Mouse (Mus musculus): ENCODE results near the gene Meiob. TPM values are rescaled to one million over a fixed set of nuclear protein-coding genes. Genes with fewer than 3 reads are reported as not detected.

Meiob gene
- polyA plus RNA-seq, 1 experiment from 2014 or later: 1.5 TPM

DNA sequence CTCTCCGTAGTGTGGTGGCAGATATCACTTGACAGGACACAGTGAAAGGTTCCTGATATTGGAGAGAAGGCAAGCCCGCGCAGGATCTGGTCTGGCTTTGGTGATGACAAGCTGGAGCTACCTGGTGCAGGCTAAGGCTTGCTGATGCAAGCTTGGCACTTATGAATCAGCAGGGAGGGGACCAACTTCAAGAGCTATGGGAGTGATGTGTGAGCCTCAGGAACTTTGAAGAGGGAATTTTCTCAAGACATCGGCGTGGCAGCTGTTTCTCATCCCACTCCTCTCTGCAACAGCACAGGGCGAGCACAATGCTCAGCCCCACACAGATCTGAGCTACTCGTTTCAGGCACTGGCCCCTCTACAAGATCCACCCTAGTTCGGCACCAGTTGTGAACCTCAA lies 35.8 kb downstream of the Meiob start, which contains the start of gene Hagh:
Hagh (plus strand) TSS at position 302 of the 400 bp plus-strand sequence.
- no peak for ATAC-seq
- no peak within 1 kb of the TSS for H3K4me3 ChIP-seq
- no peak within 1 kb of the TSS for H3K4me2 ChIP-seq
- H3K4me1 ChIP-seq: 0 out of 2 replicates have a peak, but pooled peaks cover 1% of the 10 kb centered on the region
- no peaks in the 10 kb centered on the region for H3K9me3 ChIP-seq (replicated peaks)
- no peak within 1 kb of the TSS for H3K9ac ChIP-seq
- no peaks in the 10 kb centered on the region for H3K36me3 ChIP-seq
- WGBS (ENCODE audit: insufficient replicate concordance): 58% methylated on average over 8 of the region's 8 CpGs
- no peak within 1 kb of the TSS for H3K27ac ChIP-seq
- peaks cover 21% of the 10 kb centered on the region for H3K27me3 ChIP-seq (replicated peaks)

DNA sequence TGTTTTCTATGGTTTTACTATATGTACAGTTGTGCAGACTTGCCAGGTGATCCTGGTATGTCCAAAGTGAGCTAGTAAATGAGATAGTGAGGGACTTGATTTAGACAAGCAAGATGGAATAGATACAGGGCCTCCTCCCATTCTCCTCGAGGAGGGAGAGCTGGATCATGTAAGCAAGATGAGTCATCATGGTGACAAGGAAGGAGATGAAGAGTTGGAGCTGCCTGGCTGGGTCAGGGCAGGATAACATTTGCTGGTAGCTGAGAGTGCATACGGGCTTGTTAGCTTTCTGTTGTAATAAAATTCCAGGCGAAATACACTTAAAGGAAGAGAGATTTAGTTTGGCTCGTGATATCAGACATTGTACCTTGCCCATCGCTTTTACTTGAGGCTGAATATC lies 36.3 kb downstream of the Meiob start:
- no peak overlapping the region for H3K9ac ChIP-seq
- H3K4me2 ChIP-seq: no peak overlapping the region
- H3K36me3 ChIP-seq: no peaks in the 10 kb centered on the region
- H3K9me3 ChIP-seq (replicated peaks): no peaks in the 10 kb centered on the region
- H3K27ac ChIP-seq: no peak overlapping the region
- peaks cover 21% of the 10 kb centered on the region for H3K27me3 ChIP-seq (replicated peaks)
- H3K4me3 ChIP-seq: no peak overlapping the region
- 0 out of 2 replicates have a peak, but pooled peaks cover 3% of the 10 kb centered on the region for H3K4me1 ChIP-seq
- ATAC-seq: no peak
- WGBS (ENCODE audit: insufficient replicate concordance): 43% methylated on average over 5 of the region's 5 CpGs

DNA sequence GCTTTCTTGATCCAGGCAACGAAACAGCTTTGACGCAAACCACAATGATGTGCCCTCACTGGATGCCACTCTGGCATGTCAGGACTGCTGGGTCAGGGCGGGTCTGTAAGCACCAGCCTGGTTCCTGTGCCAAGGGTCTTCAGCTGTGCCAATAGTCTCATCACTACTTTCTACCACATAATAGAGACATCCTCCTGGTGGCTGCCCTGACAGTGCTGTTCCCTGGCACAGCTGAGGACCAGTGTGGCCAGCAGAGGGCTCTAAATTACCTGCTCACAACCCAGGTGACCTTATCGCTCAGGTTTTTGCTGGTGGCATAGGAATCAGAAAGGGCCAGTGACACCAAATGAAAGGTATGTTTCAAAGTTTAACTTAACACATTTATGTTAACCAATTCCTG lies 37.0 kb downstream of the Meiob start:
- Histone ChIP-seq H3K27ac (no peak overlapping the region), H3K9ac (no peak overlapping the region), H3K4me3 (no peak overlapping the region), H3K4me1 (0 out of 2 replicates have a peak, but pooled peaks cover 3% of the 10 kb centered on the region), H3K36me3 (no peaks in the 10 kb centered on the region), H3K4me2 (no peak overlapping the region), H3K9me3 (replicated peaks) (no peaks in the 10 kb centered on the region), H3K27me3 (replicated peaks) (peaks cover 21% of the 10 kb centered on the region)
- 60% methylated on average over 4 of the region's 4 CpGs for WGBS (ENCODE audit: insufficient replicate concordance)
- no peak; the same call in 1 of the 2 replicates for ATAC-seq

DNA sequence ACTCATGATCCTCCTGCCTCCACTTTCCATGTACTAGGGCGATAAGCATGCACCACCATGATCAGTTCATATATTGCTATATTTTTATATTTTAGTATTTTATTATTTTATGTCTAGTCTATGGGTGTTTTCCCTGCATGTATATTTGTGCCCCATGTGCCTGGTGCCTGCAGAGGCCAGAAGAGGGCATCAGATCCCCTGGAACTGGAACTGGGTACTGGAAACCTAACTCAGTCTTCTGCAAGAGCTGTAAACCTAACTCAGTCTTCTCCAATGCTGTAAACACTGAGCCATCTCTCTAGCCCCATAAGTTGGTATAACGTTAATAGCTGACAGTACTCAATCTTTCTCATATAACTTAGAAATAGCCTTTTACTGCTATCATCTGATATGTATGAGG lies 38.5 kb downstream of the Meiob start:
- peaks cover 12% of the 10 kb centered on the region for H3K27me3 ChIP-seq (replicated peaks)
- no peak for ATAC-seq
- no peak overlapping the region for H3K4me2 ChIP-seq
- 52% methylated on average over 2 of the region's 2 CpGs for WGBS (ENCODE audit: insufficient replicate concordance)
- no peak overlapping the region for H3K4me3 ChIP-seq
- H3K9ac ChIP-seq: no peak overlapping the region
- no peak overlapping the region for H3K27ac ChIP-seq
- H3K9me3 ChIP-seq (replicated peaks): no peaks in the 10 kb centered on the region
- H3K36me3 ChIP-seq: no peaks in the 10 kb centered on the region; the same call in 1 of the 2 replicates
- peaks cover 12% of the 10 kb centered on the region for H3K4me1 ChIP-seq

DNA sequence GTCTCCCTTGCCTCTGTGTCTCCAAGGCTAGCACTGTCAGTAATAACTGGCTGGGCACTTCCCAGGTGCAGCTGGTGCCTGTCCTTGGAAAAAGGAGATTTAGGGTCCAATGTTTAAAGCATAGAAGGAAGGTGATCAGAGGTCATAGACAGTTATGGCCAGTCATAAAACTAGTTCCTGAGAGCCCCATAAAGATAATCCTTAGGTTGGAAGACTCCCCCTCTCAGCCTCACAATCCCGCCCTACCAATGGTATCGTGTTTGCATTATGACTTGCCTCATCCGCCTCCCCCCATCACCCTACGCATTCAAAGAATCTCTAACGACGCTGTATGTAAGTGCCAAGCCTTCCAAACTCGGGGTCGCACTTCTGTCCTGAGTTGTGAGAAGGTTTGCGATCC lies 40.4 kb downstream of the Meiob start:
- H3K27ac ChIP-seq: no peak overlapping the region
- no peaks in the 10 kb centered on the region for H3K9me3 ChIP-seq (replicated peaks)
- H3K4me1 ChIP-seq: peaks cover 21% of the 10 kb centered on the region
- H3K4me3 ChIP-seq: no peak overlapping the region
- H3K36me3 ChIP-seq: no peaks in the 10 kb centered on the region; the same call in 1 of the 2 replicates
- ATAC-seq: no peak
- peaks cover 11% of the 10 kb centered on the region for H3K27me3 ChIP-seq (replicated peaks)
- H3K9ac ChIP-seq: no peak overlapping the region
- 57% methylated on average over 9 of the region's 9 CpGs for WGBS (ENCODE audit: insufficient replicate concordance)
- H3K4me2 ChIP-seq: no peak overlapping the region

DNA sequence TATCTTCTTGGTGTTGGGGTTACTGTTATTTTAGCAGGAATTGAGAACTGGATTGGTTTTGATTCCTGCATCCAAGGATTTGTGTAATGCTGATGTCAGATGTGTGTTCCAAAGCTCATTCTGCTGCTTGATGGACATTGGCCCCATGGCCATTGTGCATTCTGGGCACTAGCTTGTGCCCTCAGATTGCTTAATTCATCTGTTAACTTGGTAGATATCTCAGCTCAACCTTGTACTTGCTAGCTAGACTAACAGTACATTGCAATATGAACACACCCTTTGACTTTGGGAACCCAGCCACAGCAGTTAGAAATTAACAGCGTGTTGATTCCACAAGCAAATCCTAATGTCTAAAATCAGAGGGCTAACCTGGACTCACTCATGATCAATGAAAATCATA lies 43.3 kb downstream of the Meiob start:
- no peaks in the 10 kb centered on the region for H3K9me3 ChIP-seq (replicated peaks)
- H3K4me2 ChIP-seq: peak overlapping the region; percentile 87
- ATAC-seq: no peak
- 94% methylated on average over 1 of the region's 1 CpGs for WGBS (ENCODE audit: insufficient replicate concordance)
- peak overlapping the region; percentile 98 for H3K27ac ChIP-seq
- peak overlapping the region; percentile 78 for H3K4me3 ChIP-seq
- peaks cover under 1% of the 10 kb centered on the region; the same call in 1 of the 2 replicates for H3K36me3 ChIP-seq
- peaks cover 8% of the 10 kb centered on the region for H3K27me3 ChIP-seq (replicated peaks)
- H3K4me1 ChIP-seq: peaks cover 33% of the 10 kb centered on the region
- H3K9ac ChIP-seq: peak overlapping the region; percentile 90

DNA sequence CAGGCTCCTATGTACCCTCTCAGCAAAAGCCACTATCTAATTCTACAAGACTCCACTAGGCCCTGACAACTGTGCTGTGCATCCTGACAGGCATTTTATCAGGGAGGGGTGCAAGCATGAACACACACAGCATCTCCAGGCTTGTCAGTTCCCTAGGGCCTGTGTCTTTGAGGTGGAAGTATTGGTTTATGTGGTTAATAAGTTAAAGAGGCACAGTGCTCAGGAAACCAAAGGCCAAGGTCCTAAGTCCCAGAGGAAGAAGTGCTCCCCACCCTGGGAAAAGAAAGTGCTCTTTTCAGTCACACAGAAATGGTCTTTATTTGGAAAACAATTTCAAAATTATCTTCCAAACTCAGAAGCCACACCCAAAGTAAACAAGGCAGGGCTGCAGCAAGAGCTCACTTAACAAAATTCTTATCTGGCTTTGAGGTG lies 44.5 kb downstream of the Meiob start:
- ATAC-seq: peak; percentile 68
- peaks cover 8% of the 10 kb centered on the region for H3K27me3 ChIP-seq (replicated peaks)
- peak overlapping the region; percentile 98 for H3K27ac ChIP-seq
- peak overlapping the region; percentile 78 for H3K4me3 ChIP-seq
- peak overlapping the region; percentile 87 for H3K4me2 ChIP-seq
- H3K9me3 ChIP-seq (replicated peaks): no peaks in the 10 kb centered on the region
- peak overlapping the region; percentile 90 for H3K9ac ChIP-seq
- peaks cover 33% of the 10 kb centered on the region for H3K4me1 ChIP-seq
- H3K36me3 ChIP-seq: peaks cover 13% of the 10 kb centered on the region

DNA sequence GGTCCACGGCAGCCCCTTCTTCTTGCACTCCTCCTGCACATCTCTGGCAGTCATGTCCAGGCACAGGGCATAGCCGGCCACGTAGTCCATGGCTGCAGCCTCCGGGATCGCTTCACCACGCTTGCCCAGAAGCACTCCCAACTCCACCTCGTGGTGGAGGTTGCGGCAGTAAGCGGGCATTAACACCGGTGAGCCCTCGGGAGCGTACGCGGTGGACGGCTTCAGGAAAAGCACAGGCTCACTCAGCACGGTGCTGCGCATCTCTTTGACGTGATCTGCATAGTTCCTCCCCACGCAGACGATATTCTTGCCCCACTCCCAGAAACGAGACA lies 45.6 kb downstream of the Meiob start:
- H3K4me3 ChIP-seq: peak overlapping the region; percentile 78
- H3K27me3 ChIP-seq (replicated peaks): peaks cover 5% of the 10 kb centered on the region; the same call in 1 of the 2 replicates
- peak overlapping the region; percentile 98 for H3K27ac ChIP-seq
- peak overlapping the region; percentile 90 for H3K9ac ChIP-seq
- no peaks in the 10 kb centered on the region for H3K9me3 ChIP-seq (replicated peaks)
- peak overlapping the region; percentile 87 for H3K4me2 ChIP-seq
- H3K36me3 ChIP-seq: peaks cover 24% of the 10 kb centered on the region
- peak; percentile 30 for ATAC-seq
- WGBS (ENCODE audit: insufficient replicate concordance): 0% methylated on average over 21 of the region's 21 CpGs
- peaks cover 33% of the 10 kb centered on the region for H3K4me1 ChIP-seq

DNA sequence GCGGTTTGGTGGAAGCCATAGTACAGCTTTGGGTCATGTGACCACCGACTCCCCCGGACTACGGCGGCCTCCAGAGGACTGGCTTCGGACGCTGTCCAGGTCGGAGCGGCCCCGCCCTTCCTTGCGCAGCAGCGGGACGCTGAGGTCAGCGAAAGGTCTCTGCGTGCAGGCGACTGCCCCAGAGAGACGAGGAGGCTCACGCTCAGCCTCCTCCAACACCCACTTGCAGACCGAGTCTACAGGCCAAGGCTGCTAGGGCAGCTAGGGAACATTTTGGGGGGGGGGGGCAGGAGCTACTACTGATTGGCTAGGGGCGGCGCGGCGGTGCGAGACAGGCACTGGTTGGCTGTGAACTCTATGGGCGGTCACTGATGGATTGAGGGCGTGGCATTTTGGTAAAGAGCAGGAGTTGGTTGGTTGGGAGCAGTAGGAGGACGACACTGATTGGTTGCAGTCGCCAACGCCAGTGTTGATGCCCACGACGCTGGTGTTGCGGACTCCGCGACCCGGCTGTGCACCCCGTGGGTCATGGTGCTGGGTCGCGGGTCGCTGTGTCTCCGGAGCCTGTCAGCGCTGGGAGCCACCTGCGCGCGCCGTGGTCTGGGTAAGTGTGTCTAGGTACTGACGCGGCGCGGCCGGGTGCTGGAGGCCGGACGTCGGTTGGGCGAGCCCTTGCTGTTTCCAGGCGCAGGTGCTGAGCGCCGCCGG lies 46.1 kb downstream of the Meiob start, which contains the start of gene Fahd1:
Fahd1 (minus strand) TSS at position 300 of the 708 bp plus-strand sequence.
- Histone ChIP-seq H3K36me3 (peaks cover 29% of the 10 kb centered on the region), H3K4me3 (peak within 1 kb of the TSS; percentile 78), H3K27me3 (replicated peaks) (0 out of 2 replicates have a peak, but pooled peaks cover 5% of the 10 kb centered on the region), H3K4me1 (peaks cover 31% of the 10 kb centered on the region), H3K9ac (peak within 1 kb of the TSS; percentile 90), H3K27ac (peak within 1 kb of the TSS; percentile 98), H3K9me3 (replicated peaks) (no peaks in the 10 kb centered on the region), H3K4me2 (peak within 1 kb of the TSS; percentile 87)
- WGBS (ENCODE audit: insufficient replicate concordance): under 1% methylated on average over 58 of the region's 58 CpGs
- peak; percentile 94 for ATAC-seq

DNA sequence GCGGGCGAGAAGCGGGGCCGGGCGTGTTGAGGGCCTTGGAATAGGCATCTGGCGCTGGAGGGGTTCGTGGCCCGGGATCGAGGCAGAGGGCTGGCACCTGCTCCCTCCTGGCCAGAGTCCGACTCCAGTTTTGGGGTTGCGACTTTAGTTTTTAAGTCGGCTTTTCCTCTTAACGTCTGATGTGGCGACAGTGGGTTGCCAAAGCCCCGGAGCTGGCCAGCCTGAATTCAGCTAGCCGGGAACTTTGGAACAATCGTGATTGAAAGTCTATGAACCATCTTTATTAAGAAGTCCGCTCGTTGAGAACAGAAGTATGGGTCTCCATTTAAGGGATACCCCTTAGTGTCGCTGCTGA lies 46.7 kb downstream of the Meiob start:
- Histone ChIP-seq H3K36me3 (peaks cover 34% of the 10 kb centered on the region), H3K4me2 (peak overlapping the region; percentile 87), H3K4me1 (peaks cover 31% of the 10 kb centered on the region), H3K27ac (peak overlapping the region; percentile 98), H3K4me3 (peak overlapping the region; percentile 78), H3K9ac (peak overlapping the region; percentile 90), H3K9me3 (replicated peaks) (no peaks in the 10 kb centered on the region), H3K27me3 (replicated peaks) (0 out of 2 replicates have a peak, but pooled peaks cover 5% of the 10 kb centered on the region)
- WGBS (ENCODE audit: insufficient replicate concordance): 1% methylated on average over 20 of the region's 20 CpGs
- no peak for ATAC-seq

DNA sequence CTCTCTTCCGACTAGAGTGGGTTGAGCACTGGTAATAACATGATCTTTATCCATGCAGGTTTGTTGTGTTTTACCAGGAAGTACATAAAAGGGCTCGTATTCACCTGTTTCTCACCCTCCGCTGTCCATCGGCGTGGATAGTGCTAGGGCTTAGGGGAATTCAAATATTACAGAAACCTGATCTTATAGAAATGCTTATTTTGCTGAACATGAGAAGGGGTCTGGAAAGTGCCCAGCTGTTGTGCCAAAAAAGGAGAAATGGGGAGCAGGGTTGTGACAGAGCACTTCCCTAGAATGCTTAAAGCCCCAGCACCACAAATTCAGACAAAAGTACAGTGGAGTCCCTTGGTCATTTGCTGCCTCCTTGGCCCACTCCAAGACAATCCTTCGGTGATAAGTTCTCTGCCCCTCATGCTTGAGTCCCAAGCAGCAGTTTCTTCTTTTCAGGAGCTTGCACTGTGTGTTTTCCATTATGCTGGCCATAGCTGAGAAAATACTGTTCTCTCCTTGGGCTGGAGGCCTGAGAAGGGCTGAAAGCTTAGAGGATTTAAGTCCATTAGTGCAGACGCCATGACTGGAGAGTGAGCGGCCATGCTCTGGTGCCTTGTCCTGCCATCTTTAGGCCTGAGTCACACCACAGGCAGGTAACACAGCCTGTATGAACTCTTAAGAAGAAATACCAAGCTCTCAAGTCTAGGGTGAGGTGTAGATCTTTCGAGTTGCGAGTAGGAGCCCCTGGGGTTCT lies 47.5 kb downstream of the Meiob start:
- WGBS (ENCODE audit: insufficient replicate concordance): 76% methylated on average over 10 of the region's 10 CpGs
- H3K27ac ChIP-seq: no peak overlapping the region
- H3K36me3 ChIP-seq: peaks cover 42% of the 10 kb centered on the region
- ATAC-seq: no peak
- H3K4me3 ChIP-seq: peak overlapping the region; percentile 78
- peak overlapping the region; percentile 90 for H3K9ac ChIP-seq
- peaks cover 35% of the 10 kb centered on the region for H3K4me1 ChIP-seq
- H3K9me3 ChIP-seq (replicated peaks): no peaks in the 10 kb centered on the region
- peak overlapping the region; percentile 87 for H3K4me2 ChIP-seq
- 0 out of 2 replicates have a peak, but pooled peaks cover 5% of the 10 kb centered on the region for H3K27me3 ChIP-seq (replicated peaks)

Measured in liver, embryonic 12.5 days (tissue).